Mouse (Mus musculus) hindbrain, embryonic 16.5 days (tissue): Measurements from ENCODE around the gene Gabrb3. TPM values are rescaled to one million over a fixed set of nuclear protein-coding genes. Genes with fewer than 3 reads are reported as not detected.

ENCODE experiments used
- ATAC-seq: fragments of 200-750 bp; cut with Nextera tagmentation; 2 replicates; pipeline ENCODE4 v1.8.0; 2017; ENCODE audit warnings: moderate TSS enrichment, moderate library complexity
- H3K27ac ChIP-seq: fragments of 300-500 bp; sonication (generic); 2 replicates; pipeline ENCODE4 v1.5.1; 2014; ENCODE audit warnings: low read depth, mild to moderate bottlenecking, control low read depth, low read length, moderate library complexity
- H3K27me3 ChIP-seq: fragments of 300-500 bp; sonication (generic); replicated peaks from 2 replicates; pipeline ENCODE4 v1.6.1; 2014; ENCODE audit warnings: low read length; ENCODE audit not compliant: control insufficient read depth, insufficient read depth
- H3K36me3 ChIP-seq: fragments of 300-500 bp; sonication (generic); 2 replicates; pipeline ENCODE4 v1.6.1; 2014; ENCODE audit warnings: mild to moderate bottlenecking, low read length, moderate library complexity, mixed read lengths; ENCODE audit not compliant: control insufficient read depth, insufficient read depth
- H3K4me1 ChIP-seq: fragments of 300-500 bp; sonication (generic); 2 replicates; pipeline ENCODE4 v1.6.1; 2014; ENCODE audit warnings: low read depth, low read length; ENCODE audit not compliant: control insufficient read depth, insufficient read depth
- H3K4me2 ChIP-seq: fragments of 300-500 bp; sonication (generic); 2 replicates; pipeline ENCODE4 v1.6.1; 2014; ENCODE audit warnings: mild to moderate bottlenecking, low read length, control low read depth, moderate library complexity
- H3K4me3 ChIP-seq: fragments of 300-500 bp; sonication (generic); 2 replicates; pipeline ENCODE4 v1.5.1; 2014; ENCODE audit warnings: mild to moderate bottlenecking, low read length, control low read depth, moderate library complexity
- H3K9ac ChIP-seq: fragments of 300-500 bp; sonication (generic); 2 replicates; pipeline ENCODE4 v1.6.1; 2014; ENCODE audit warnings: low read depth, mild to moderate bottlenecking, control low read depth, low read length, moderate library complexity
- H3K9me3 ChIP-seq: fragments of 300-500 bp; sonication (generic); 2 replicates; pipeline ENCODE4 v1.6.1; 2014; ENCODE audit warnings: mild to moderate bottlenecking, low read length, moderate library complexity; ENCODE audit not compliant: control insufficient read depth
- WGBS: fragments of 180-500 bp; shearing (Covaris S2); extraction: QIAGEN DNeasy Blood & Tissue Kit; methylation state at CpG from one replicate; pipeline ENCODE4 v1.1.7; 2014; 5-methylcytosine and 5-hydroxymethylcytosine counted together
- polyA plus RNA-seq: library from polyadenylated mRNA; unstranded; fragments of >200 nt; fragmentation: Nextera tagmentation; extraction: Ambion mirVana; gene quantifications from 2 replicates; pipeline ENCODE4 v1.2.1, GENCODE M21; 2015

Gabrb3 gene
- polyA plus RNA-seq, 1 experiment from 2014 or later, result 57.6 TPM

DNA sequence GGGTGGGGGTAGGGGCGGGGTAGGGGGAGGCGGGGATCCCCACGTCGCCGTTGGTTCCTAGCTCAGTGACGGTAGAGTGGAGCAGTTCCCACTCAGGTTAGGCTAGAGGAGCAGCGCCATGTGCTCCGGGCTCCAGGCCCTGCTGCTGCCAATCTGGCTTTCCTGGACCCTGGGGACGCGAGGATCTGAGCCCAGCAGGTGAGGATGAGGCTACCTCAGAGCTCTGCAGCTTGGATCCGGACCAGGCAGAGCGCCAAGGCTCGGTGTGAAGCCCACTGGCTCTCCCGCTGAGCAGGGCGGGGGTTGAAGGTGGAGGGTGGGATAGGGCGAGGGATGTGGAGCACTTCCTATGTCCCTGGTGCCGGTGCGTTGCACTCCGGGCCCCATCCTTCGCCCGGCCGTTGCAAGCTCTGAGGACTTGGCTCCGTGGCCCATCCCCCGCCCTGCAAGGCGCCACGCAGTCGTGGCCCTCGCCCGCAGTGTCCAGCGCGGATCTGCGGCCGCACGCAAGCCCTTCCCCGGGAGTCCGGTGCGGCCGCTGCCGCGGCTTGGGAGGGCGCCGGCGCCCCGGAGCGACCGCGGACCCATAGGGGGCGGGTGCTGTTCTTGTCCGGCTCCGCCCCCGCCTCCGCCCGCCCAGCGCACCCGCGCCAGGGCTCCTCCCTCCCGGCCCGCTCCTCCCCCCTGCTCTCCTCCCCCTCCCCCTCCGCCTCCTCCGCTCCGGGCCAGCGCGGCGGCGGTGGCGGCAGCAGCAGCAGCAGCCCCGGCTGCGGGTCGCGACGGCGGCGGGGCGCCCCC, 171.2 kb downstream of the Gabrb3 start:
- ATAC-seq, result peak; percentile 93
- Histone ChIP-seq H3K4me2 (peak overlapping the region; percentile 81), H3K9ac (peak overlapping the region; percentile 91), H3K9me3 (no peaks in the 10 kb centered on the region), H3K27me3 (no peaks in the 10 kb centered on the region), H3K27ac (peak overlapping the region; percentile 95), H3K4me3 (peak overlapping the region; percentile 88), H3K4me1 (peaks cover 6% of the 10 kb centered on the region; the same call in 1 of the 2 replicates), H3K36me3 (no peaks in the 10 kb centered on the region)
- 0% methylated on average over 35 of the region's 74 CpGs for WGBS

DNA sequence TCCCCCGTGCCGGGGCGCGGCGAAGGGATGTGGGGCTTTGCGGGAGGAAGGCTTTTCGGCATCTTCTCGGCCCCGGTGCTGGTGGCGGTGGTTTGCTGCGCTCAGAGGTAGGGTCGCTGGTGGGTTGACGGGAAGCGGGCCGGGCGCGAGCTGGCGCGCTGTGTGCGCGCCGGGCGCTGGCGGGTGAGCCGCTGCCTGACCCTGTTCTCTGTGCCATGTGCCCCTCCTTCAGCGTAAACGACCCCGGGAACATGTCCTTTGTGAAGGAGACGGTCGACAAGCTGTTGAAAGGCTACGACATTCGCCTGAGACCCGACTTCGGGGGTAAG, 171.7 kb downstream of the Gabrb3 start:
- Histone ChIP-seq H3K4me2 (peak overlapping the region; percentile 81), H3K27me3 (no peaks in the 10 kb centered on the region), H3K36me3 (no peaks in the 10 kb centered on the region), H3K9me3 (no peaks in the 10 kb centered on the region), H3K9ac (peak overlapping the region; percentile 91), H3K4me1 (peaks cover 6% of the 10 kb centered on the region; the same call in 1 of the 2 replicates), H3K27ac (peak overlapping the region; percentile 95), H3K4me3 (peak overlapping the region; percentile 88)
- peak; percentile 80 for ATAC-seq
- WGBS, result 0% methylated on average over 26 of the region's 34 CpGs

DNA sequence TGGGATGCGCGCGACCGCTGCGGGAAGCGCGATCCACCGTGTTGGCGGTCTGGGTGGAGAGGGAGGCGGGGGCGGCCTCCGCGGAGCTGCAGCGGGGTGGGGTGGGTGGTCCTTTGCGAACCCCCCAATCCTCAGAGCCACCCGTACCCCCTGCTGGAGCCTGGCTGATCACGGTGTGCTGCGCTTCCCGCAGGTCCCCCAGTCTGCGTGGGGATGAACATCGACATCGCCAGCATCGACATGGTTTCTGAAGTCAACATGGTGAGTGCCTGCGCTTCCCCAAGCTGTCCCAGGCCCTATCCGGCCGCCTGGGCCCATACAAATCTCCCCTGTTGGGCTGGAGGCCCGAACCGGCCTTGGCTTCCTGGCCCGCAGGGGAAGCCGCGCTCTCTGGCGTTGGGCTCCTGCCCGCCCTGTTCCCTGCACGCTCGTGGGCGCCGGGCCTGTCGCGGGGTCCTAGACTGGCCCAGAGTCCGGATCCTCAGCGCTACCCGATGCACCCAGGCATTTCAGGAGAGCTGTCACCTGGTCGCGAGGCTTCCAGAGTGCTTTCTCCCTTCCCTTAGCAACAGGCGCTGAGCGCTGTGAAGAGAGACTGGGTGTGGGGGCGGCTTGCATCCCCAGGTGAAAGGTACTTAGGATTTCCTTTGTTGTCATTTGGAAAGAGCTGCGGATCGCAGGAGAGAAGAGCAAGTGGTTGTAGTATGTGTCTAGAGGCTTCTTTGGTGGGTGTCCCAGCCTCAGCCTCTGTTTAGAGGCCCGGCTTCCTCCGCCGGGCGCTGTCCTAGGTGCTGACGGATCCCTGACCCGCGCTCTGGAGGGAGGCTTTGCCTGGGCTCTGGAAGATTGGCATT, 172.3 kb downstream of the Gabrb3 start:
- peak; percentile 41 for ATAC-seq
- no peaks in the 10 kb centered on the region for H3K27me3 ChIP-seq
- peak overlapping the region; percentile 81 for H3K4me2 ChIP-seq
- H3K4me1 ChIP-seq, result peaks cover 6% of the 10 kb centered on the region; the same call in 1 of the 2 replicates
- H3K27ac ChIP-seq, result peak overlapping the region; percentile 95
- 0% methylated on average over 56 of the region's 56 CpGs for WGBS
- H3K36me3 ChIP-seq, result no peaks in the 10 kb centered on the region
- peak overlapping the region; percentile 91 for H3K9ac ChIP-seq
- H3K4me3 ChIP-seq, result peak overlapping the region; percentile 88
- no peaks in the 10 kb centered on the region for H3K9me3 ChIP-seq

DNA sequence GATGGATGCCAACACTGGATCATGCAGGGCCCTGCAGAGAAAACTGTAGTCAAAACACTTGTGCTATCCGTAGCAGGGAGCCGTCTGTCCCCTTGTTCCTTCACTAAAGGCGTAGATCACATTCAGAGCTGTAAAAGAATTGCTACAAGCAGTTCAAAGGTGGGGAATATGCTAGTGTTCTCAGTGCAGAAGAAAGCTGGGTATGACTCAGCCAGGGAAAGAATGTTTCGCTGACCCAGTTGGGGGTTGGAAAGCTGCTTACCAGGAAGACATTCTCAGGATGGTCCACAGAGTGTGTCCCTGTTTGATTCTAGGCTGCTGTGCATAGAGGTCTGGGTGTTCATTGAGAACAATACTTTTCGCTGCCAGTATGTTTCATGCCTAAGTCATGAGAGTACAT, 177.8 kb downstream of the Gabrb3 start:
- no peak for ATAC-seq

DNA sequence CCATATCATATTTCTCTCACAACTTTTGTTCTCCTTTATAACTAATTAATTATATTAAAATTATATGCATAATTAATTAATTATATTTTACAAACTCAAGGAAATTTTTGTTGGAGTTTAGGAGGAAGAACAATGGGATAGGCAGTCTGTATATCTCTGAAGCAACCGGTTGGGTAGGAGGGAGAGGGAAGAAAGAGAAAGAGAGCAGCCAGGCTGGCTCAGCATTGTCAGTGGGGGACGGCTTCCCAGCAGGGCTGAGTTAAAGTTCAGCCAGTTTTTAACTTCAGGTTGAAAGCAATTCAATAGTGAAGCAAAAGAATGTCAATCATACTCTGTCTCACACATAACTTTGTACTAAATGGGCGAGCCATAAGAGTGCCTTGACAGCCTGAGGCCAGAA, 199.2 kb downstream of the Gabrb3 start:
- Histone ChIP-seq H3K27me3 (no peaks in the 10 kb centered on the region), H3K27ac (no peak overlapping the region), H3K9me3 (no peaks in the 10 kb centered on the region), H3K4me1 (no peaks in the 10 kb centered on the region), H3K4me3 (no peak overlapping the region), H3K36me3 (no peaks in the 10 kb centered on the region), H3K9ac (no peak overlapping the region), H3K4me2 (no peak overlapping the region)
- WGBS, result 18% methylated on average over 3 of the region's 3 CpGs
- ATAC-seq, result no peak

More for the DNA sequence above, 177.8 kb downstream of the Gabrb3 start:
- H3K27me3 ChIP-seq, result no peaks in the 10 kb centered on the region
- 66% methylated on average over 5 of the region's 5 CpGs for WGBS
- H3K9me3 ChIP-seq, result no peaks in the 10 kb centered on the region
- no peak overlapping the region for H3K4me3 ChIP-seq
- no peak overlapping the region for H3K27ac ChIP-seq
- H3K4me1 ChIP-seq, result peaks cover 5% of the 10 kb centered on the region; the same call in 1 of the 2 replicates
- H3K36me3 ChIP-seq, result no peaks in the 10 kb centered on the region
- no peak overlapping the region for H3K9ac ChIP-seq
- H3K4me2 ChIP-seq, result no peak overlapping the region

DNA sequence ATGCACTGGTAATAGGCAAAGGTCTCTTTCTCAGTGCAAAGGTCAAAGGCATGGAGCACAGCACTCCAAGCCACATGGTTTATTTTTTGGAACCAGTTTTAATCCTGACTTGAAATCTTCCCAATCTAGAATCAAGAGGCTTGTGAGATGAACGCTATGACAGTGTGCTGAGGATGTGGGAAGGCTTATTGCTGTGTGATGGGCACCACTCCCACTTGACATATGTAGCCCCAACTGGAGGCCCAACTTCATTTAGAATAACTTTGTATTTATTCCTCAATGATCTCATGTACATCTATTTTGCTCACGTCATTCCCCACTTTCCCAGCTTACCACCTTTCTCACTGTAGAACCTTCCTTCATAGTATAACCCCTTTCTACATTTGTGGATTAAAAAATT, 200.5 kb downstream of the Gabrb3 start:
- Histone ChIP-seq H3K9me3 (no peaks in the 10 kb centered on the region), H3K27ac (no peak overlapping the region), H3K4me2 (no peak overlapping the region), H3K4me1 (no peaks in the 10 kb centered on the region), H3K36me3 (no peaks in the 10 kb centered on the region), H3K27me3 (no peaks in the 10 kb centered on the region), H3K9ac (no peak overlapping the region), H3K4me3 (no peak overlapping the region)
- WGBS, result 93% methylated on average over 2 of the region's 2 CpGs
- no peak for ATAC-seq

DNA sequence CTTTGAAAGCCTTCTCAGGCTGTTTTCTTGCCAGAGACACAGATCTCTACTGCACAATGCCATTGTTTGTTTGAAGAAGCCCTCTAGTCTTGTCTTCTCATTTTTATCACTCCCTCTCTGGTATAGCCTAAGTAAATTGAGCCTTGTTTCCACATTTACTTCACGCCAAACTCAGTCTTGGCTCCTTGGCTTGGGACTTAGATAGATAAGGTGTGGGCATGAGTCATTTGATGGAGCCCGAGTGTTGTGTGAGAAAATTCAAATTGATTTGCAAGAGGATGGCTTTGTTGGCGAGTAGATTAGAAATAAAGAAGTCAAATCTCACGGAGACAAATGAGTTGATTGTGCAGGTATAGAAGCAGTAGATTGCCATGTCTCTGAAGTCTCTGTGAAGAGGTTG, 204.2 kb downstream of the Gabrb3 start:
- no peak for ATAC-seq
- no peak overlapping the region for H3K9ac ChIP-seq
- no peak overlapping the region for H3K27ac ChIP-seq
- H3K27me3 ChIP-seq, result no peaks in the 10 kb centered on the region
- no peak overlapping the region for H3K4me3 ChIP-seq
- no peak overlapping the region for H3K4me2 ChIP-seq
- no peaks in the 10 kb centered on the region for H3K36me3 ChIP-seq
- 83% methylated on average over 4 of the region's 4 CpGs for WGBS
- H3K9me3 ChIP-seq, result no peaks in the 10 kb centered on the region
- no peaks in the 10 kb centered on the region for H3K4me1 ChIP-seq

DNA sequence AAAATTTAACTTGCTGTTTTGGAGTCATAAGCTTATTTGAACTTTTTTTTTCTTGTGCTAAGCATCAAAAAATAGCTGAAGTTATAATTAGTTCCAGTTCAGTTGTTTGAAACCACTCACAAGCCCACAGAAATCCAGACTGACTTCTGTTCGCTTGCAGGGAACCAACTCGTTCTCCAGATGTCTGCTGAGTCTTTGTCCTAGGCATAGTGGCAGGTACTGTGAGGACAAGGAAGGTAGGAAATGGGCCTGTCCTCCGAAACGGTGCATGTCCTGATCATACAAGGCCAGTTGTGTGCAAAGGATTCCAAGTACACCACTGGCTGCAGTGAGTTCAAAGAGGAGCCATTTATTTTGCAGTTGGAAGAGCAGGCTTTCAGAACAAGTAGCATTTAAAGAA, 215.5 kb downstream of the Gabrb3 start:
- Histone ChIP-seq H3K36me3 (no peaks in the 10 kb centered on the region), H3K27me3 (no peaks in the 10 kb centered on the region), H3K27ac (no peak overlapping the region), H3K9me3 (no peaks in the 10 kb centered on the region), H3K4me1 (no peaks in the 10 kb centered on the region), H3K4me2 (no peak overlapping the region), H3K9ac (no peak overlapping the region), H3K4me3 (no peak overlapping the region)
- no peak for ATAC-seq
- WGBS, result 62% methylated on average over 4 of the region's 4 CpGs

DNA sequence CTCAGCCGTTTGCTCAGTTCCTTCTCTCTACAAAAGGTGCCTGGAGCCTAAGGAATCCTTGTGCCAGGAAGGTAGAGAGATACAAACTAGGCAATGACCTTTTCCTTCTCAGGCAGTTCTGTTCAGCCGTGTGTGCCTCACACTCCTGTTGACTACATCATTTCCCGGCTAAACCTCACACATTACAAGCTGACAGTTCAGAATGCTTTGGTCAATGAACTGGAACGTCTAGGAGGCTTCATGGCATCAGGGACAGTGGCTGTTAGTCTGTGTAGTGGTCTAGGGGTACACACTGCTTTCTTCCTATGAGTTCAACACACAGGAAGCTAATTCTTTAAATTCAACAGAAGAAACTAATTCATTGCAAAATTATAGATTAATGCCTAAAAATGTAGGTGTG, 216.2 kb downstream of the Gabrb3 start:
- Histone ChIP-seq H3K4me1 (no peaks in the 10 kb centered on the region), H3K27me3 (no peaks in the 10 kb centered on the region), H3K4me3 (no peak overlapping the region), H3K9ac (no peak overlapping the region), H3K27ac (no peak overlapping the region), H3K9me3 (no peaks in the 10 kb centered on the region), H3K36me3 (no peaks in the 10 kb centered on the region), H3K4me2 (no peak overlapping the region)
- ATAC-seq, result no peak
- 55% methylated on average over 4 of the region's 4 CpGs for WGBS
